Mouse (Mus musculus): ENCODE measurements at regions not wholly inside any gene's neighbourhood (a gene's known extent, or its start where the extent isn't known, plus 50 kb on each side); places are given as distances from the start of the nearest gene placed in this dataset.

DNA sequence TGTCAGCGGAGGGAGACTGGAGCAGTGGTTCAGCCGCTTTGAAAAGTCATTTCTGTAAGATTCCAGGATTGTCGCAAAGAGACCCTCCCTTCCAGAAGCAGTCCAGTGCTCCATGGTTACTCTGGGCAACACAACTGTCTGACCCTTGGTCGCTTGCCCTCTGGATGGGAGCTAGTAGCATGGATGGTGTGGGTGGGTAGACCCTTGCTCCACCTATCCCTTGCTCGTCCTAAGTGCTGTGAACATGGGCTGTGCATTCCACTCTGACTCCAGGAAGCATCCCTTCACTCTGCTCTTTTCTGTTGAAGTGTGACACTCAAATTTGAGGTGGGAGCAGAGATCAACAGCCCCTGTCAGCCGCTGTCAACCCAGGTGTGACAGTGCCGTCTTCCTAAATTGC, 64.8 kb upstream of the A230072I06Rik start:
- H3K4me1 ChIP-seq (ENCODE audit: control insufficient read depth, insufficient read depth): no peaks in the 10 kb centered on the region
- WGBS: 42% methylated on average over 7 of the region's 7 CpGs
- no peak overlapping the region for H3K4me2 ChIP-seq (ENCODE audit: low read depth, low read length)
- no peak overlapping the region for H3K27ac ChIP-seq (ENCODE audit: low read depth)
- H3K36me3 ChIP-seq (replicated peaks; ENCODE audit: control insufficient read depth, insufficient read depth, low read length): no peaks in the 10 kb centered on the region
- no peaks in the 10 kb centered on the region for H3K9me3 ChIP-seq (replicated peaks; ENCODE audit: control insufficient read depth, low read length)
- H3K27me3 ChIP-seq (ENCODE audit: control insufficient read depth, insufficient read depth, low read length): peaks cover 38% of the 10 kb centered on the region
- TF ChIP-seq CTCF (IDR thresholded peaks at IDR 0.05; ENCODE audit: low read depth) (no peak), EP300 (IDR thresholded peaks at IDR 0.05; ENCODE audit: low read depth) (no peak)
- no peak for ATAC-seq (ENCODE audit: insufficient read depth, low read depth)
- no peak overlapping the region for H3K4me3 ChIP-seq (ENCODE audit: low read depth, low read length)
- no peak overlapping the region for H3K9ac ChIP-seq (replicated peaks; ENCODE audit: low read depth, low read length)
- no peak for DNase-seq (ENCODE audit: low spot score)

DNA sequence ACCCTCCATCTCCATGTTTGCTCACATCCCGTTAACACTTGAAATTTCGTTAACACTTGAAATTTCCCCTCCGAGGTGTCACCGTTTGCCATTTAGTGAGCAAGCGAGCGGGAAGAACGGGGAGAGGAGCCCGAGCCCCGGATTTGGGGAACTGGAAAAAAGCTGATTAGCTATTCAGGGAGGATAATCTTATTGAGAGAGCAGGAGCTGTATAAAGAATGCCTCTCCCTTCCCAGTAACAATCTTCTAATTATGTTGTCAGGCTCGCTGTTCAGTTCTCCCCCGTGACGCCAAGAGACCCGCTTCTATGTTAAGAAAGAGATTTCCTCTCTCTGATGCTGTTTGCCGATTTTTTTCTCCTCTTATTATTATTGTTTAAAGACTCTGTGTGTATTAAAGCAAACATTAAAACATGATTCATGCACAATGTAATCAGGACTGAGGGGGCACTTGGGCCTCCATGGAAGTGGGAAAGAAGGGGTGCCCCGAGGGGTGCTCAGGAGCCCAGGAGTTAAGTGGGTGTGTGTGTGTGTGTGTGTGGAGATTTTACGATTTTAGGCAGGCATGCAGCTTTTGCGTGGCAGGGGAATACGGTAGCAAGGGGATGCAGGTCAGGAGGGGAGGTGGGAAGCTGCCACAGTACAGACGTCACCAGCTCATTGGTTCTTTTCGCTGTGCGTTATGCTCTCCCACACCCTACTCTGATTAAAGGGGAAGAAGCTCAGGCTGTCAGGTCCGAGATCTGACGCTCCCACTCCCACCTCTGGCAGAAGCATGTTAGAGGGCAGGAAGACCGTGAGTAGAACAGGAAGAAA, 64.2 kb upstream of the A230072I06Rik start:
- DNase-seq (ENCODE audit: low spot score) (no peak), ATAC-seq (ENCODE audit: insufficient read depth, low read depth) (no peak)
- no peak overlapping the region for H3K9ac ChIP-seq (replicated peaks; ENCODE audit: low read depth, low read length)
- H3K4me3 ChIP-seq (ENCODE audit: low read depth, low read length): no peak overlapping the region
- H3K27ac ChIP-seq (ENCODE audit: low read depth): no peak overlapping the region
- 23% methylated on average over 24 of the region's 24 CpGs for WGBS
- H3K27me3 ChIP-seq (ENCODE audit: control insufficient read depth, insufficient read depth, low read length): peaks cover 38% of the 10 kb centered on the region
- no peaks in the 10 kb centered on the region for H3K4me1 ChIP-seq (ENCODE audit: control insufficient read depth, insufficient read depth)
- no peaks in the 10 kb centered on the region for H3K9me3 ChIP-seq (replicated peaks; ENCODE audit: control insufficient read depth, low read length)
- no peak overlapping the region for H3K4me2 ChIP-seq (ENCODE audit: low read depth, low read length)
- TF ChIP-seq CTCF (IDR thresholded peaks at IDR 0.05; ENCODE audit: low read depth): no peak
- TF ChIP-seq EP300 (IDR thresholded peaks at IDR 0.05; ENCODE audit: low read depth): no peak
- no peaks in the 10 kb centered on the region for H3K36me3 ChIP-seq (replicated peaks; ENCODE audit: control insufficient read depth, insufficient read depth, low read length)

DNA sequence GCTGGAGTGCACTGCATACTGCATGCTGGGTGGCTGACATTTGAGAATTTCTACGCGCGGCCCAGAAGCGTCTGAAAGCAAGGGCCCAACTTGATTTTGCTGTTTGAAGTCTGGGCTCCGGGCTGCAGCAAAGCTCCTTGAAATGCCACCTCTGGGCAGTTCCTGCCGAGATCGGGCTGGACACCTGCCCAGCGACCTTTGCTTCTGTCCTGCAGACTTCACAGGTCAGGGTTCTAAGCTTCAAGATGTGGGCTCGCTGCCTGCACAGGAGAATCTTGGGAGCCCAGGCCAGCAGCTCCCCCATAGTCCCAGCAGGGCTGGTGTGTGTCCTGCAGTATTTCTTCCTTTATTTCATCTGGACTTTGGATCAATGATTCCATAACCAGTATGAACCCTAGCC, 57.1 kb upstream of the A230072I06Rik start:
- TF ChIP-seq EP300 (IDR thresholded peaks at IDR 0.05; ENCODE audit: low read depth) (no peak), CTCF (IDR thresholded peaks at IDR 0.05; ENCODE audit: low read depth) (no peak)
- 68% methylated on average over 9 of the region's 9 CpGs for WGBS
- no peak for ATAC-seq (ENCODE audit: insufficient read depth, low read depth)

DNA sequence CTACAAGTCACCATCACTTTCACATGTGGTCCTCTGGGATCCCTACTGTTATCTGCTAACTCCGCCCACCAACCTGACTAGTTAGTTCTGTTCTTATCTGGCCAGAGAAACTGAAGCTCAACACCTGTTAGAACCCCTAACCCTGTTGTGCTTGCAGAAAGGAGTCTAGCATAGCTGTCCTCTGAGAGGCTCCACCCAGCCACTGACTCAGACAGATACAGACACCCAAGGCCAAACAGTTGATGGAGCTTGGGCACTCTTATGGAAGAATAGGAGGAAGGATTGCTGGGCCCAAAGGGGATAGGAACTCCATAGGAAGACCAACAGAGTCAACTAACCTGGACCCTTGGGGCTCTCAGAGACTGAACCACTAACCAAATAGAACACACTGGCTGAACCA, 55.2 kb upstream of the A230072I06Rik start:
- Histone ChIP-seq H3K9me3 (replicated peaks; ENCODE audit: control insufficient read depth, low read length) (no peaks in the 10 kb centered on the region), H3K4me3 (ENCODE audit: low read depth, low read length) (no peak overlapping the region), H3K27me3 (ENCODE audit: control insufficient read depth, insufficient read depth, low read length) (0 out of 2 replicates have a peak, but pooled peaks cover 6% of the 10 kb centered on the region), H3K4me2 (ENCODE audit: low read depth, low read length) (no peak overlapping the region), H3K4me1 (ENCODE audit: control insufficient read depth, insufficient read depth) (no peaks in the 10 kb centered on the region), H3K36me3 (replicated peaks; ENCODE audit: control insufficient read depth, insufficient read depth, low read length) (no peaks in the 10 kb centered on the region), H3K27ac (ENCODE audit: low read depth) (no peak overlapping the region), H3K9ac (replicated peaks; ENCODE audit: low read depth, low read length) (no peak overlapping the region)
- DNase-seq (ENCODE audit: low spot score) (no peak), ATAC-seq (ENCODE audit: insufficient read depth, low read depth) (no peak)
- TF ChIP-seq EP300 (IDR thresholded peaks at IDR 0.05; ENCODE audit: low read depth): no peak
- no peak for TF ChIP-seq CTCF (IDR thresholded peaks at IDR 0.05; ENCODE audit: low read depth)
- 44% methylated on average over 1 of the region's 1 CpGs for WGBS

More for the DNA sequence above, 57.1 kb upstream of the A230072I06Rik start:
- Histone ChIP-seq H3K4me3 (ENCODE audit: low read depth, low read length) (no peak overlapping the region), H3K4me1 (ENCODE audit: control insufficient read depth, insufficient read depth) (no peaks in the 10 kb centered on the region), H3K36me3 (replicated peaks; ENCODE audit: control insufficient read depth, insufficient read depth, low read length) (no peaks in the 10 kb centered on the region), H3K9ac (replicated peaks; ENCODE audit: low read depth, low read length) (no peak overlapping the region), H3K9me3 (replicated peaks; ENCODE audit: control insufficient read depth, low read length) (no peaks in the 10 kb centered on the region), H3K4me2 (ENCODE audit: low read depth, low read length) (no peak overlapping the region), H3K27me3 (ENCODE audit: control insufficient read depth, insufficient read depth, low read length) (0 out of 2 replicates have a peak, but pooled peaks cover 5% of the 10 kb centered on the region), H3K27ac (ENCODE audit: low read depth) (no peak overlapping the region)
- no peak for DNase-seq (ENCODE audit: low spot score)
